Mouse (Mus musculus) thymus, adult 2 months (tissue): ENCODE results near the gene Tubb2b.

Experiments
- CTCF ChIP-seq: fragments of 200-500 bp; IDR thresholded peaks from 2 replicates; pipeline ENCODE4 v1.5.1; 2012; ENCODE audit warnings: mild to moderate bottlenecking, control low read depth, low read length, moderate library complexity, borderline replicate concordance; ENCODE audit not compliant: control insufficient read depth, poor library complexity, insufficient read depth; ENCODE audit errors: extremely low read depth
- POLR2A ChIP-seq: fragments of 200-500 bp; IDR thresholded peaks from 2 replicates; pipeline ENCODE4 v1.6.1; 2012; ENCODE audit warnings: mild to moderate bottlenecking, low read length, control low read depth, moderate library complexity; ENCODE audit not compliant: control insufficient read depth, poor library complexity, insufficient read depth; ENCODE audit errors: extremely low read depth

DNA sequence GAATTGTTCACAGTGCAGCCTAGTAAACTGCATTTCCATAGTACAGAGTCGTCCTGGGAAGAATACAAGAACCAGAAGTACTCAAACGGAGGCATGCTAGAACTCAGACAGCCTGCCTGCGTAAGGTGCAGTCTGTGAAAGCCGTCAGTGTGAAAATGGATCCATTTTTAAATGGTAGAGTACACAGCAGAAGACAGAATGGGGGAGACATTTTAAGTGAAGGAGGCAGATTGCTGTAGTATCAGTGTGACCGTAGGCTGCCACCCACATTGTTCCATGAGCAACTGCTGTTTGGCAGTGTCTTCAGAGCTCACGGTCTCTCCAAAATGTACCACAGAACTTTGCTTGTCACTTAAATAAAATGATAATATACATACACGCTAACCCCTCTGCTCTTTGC is 4.0 kb upstream of the Tubb2b start:
- TF ChIP-seq CTCF: no peak
- no peak for TF ChIP-seq POLR2A
